In the genomic region with DNA sequence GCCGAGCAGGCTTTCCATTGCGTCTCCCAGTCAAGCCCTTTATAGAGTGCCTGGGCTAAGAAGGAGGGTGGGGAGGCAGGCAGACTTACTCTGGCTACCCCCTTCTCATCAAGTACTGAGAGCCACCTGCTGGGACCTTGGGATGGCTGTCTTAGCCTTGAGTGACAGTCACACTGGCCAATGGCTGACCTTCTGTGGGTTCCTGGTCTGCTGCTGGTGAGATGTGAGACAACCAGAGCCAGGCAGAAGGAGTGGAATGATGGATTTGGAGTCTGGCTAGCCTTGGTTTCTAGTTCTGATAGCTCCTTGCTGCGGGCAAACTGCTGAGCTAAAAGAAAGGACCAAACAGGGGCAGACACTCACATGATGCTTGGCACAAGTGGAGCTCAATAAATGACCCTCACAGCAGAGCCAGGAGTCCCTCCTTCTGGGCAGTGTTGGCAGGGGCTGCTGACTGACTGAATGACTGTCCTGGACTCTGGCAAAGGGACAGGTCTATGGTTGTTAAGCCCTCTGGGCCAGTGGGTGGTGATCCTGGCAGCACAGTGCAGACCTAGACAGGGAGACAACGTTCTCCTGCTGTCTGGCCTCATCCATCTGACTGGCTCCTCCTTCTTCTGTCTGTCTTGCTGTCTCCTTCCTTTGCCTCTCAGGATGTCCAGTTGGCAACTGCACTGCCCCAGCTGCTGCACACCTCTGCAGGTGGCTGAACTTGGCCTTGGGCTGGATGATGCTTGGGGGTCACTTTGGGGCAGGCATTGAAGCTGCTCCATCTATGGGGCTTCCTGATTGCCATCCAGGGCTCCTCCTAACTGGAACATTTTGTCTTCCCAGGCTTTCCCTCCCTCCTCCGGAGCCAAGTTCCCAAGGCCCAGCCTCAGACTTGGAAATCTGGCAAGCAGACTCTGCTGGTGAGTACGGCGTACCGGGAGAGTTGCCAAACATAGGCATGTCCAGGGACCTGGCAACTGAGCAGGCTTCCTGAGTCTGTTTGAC, we compare ENCODE assay signal across 11 mouse cellular contexts. TPM values are rescaled to one million over a fixed set of nuclear protein-coding genes. Genes with fewer than 3 reads are reported as not detected.
DNase-seq lines count a peak whose midpoint lies in the region; ATAC-seq and TF ChIP-seq lines count a peak whose summit lies in the region.
"Had no signal": no experiment of that assay in that cellular context is flagged by ENCODE, and none has a peak within 500 bp of the region (broad histone marks: within the 10 kb centered on the region; RNA-seq: fewer than 3 reads in every experiment).

No protein-coding gene starts in this region.

- peaks cover 8% of the 10 kb centered on the region for H3K27me3 ChIP-seq in kidney, embryonic 16.5 days (ENCODE audit: insufficient read depth, low read length)

- no peak overlapping the region for H3K4me2 ChIP-seq in kidney, embryonic 16.5 days (replicated peaks; ENCODE audit: low read depth, low read length)

- no peak overlapping the region for H3K27ac ChIP-seq in kidney, embryonic 16.5 days (ENCODE audit: low read length)
- H3K27ac ChIP-seq in cortical plate, adult 2 months (ENCODE audit: insufficient read depth, low read length) = peak overlapping the region; percentile 58; the same call in 1 of the 2 replicates
- H3K27ac ChIP-seq: liver, embryonic 14.5 days had no signal

- H3K36me3 ChIP-seq in kidney, embryonic 16.5 days (ENCODE audit: insufficient read depth, low read length) = no peaks in the 10 kb centered on the region
- H3K36me3 ChIP-seq: G1E had no signal

- peak; percentile 11 for DNase-seq in kidney, adult 11 months
- DNase-seq in adrenal gland, adult (ENCODE audit: inconsistent age in 2 of 2, low spot score in 1 of 2) = peak; percentile 80 to 82
- peak; percentile 18 to 26 for DNase-seq in kidney, postnatal 36 days
- DNase-seq in lung, postnatal 25 days (ENCODE audit: low spot score) = peak; percentile 27
- DNase-seq in thymus, postnatal 25 days = no peak

- no peak for TF ChIP-seq CTCF in cortical plate, adult 2 months (IDR thresholded peaks at IDR 0.05; ENCODE audit: extremely low read depth, insufficient read depth, low read length)

- TF ChIP-seq POLR2A in cortical plate, adult 2 months (IDR thresholded peaks at IDR 0.05; ENCODE audit: extremely low read depth, insufficient read depth, low read length) = no peak

- H3K9me3 ChIP-seq in kidney, embryonic 16.5 days (ENCODE audit: low read length) = no peaks in the 10 kb centered on the region

- no peak for ATAC-seq in kidney, embryonic 16.5 days (ENCODE audit: low FRiP score, low TSS enrichment)
- ATAC-seq in megakaryocyte-erythroid progenitor cell, adult 5-6 weeks (replicated peaks; ENCODE audit: low FRiP score, low TSS enrichment, poor library complexity, severe bottlenecking) = no peak

- H3K4me1 ChIP-seq in kidney, embryonic 16.5 days (ENCODE audit: insufficient read depth, low read length) = no peaks in the 10 kb centered on the region
- H3K4me1 ChIP-seq in cortical plate, adult 2 months (ENCODE audit: control insufficient read depth, insufficient read depth, low read length) = no peaks in the 10 kb centered on the region; the same call in 1 of the 2 replicates

- H3K4me3 ChIP-seq in kidney, embryonic 16.5 days (ENCODE audit: low read length) = no peak overlapping the region
- H3K4me3 ChIP-seq in cortical plate, adult 2 months (ENCODE audit: insufficient read depth, low read length) = no peak overlapping the region
- H3K4me3 ChIP-seq: erythroblast, embryonic 14.5 days had no signal

- H3K9ac ChIP-seq in kidney, embryonic 16.5 days (replicated peaks; ENCODE audit: low read length) = no peak overlapping the region
- H3K9ac ChIP-seq: liver, embryonic 14.5 days had no signal

- WGBS in kidney, embryonic 16.5 days = 72% methylated on average over 8 of the region's 8 CpGs

RNA-seq across cellular contexts. Expression of gene Trim29, which starts 21.1 kb away (rescaled TPM):
- polyA plus RNA-seq in kidney, embryonic 16.5 days (2015; fragmentation: Nextera tagmentation; extraction: Ambion mirVana) = 1.1 and 2.0 TPM in 2 replicates
- 0.17 and 0.19 TPM in 2 replicates for polyA plus RNA-seq in cortical plate, adult 2 months (2012; rRNA removed)
- not detected in 2 replicates for total RNA-seq in megakaryocyte-erythroid progenitor cell, adult 5-6 weeks (2014; fragmentation: Nextera tagmentation)
- total RNA-seq in megakaryocyte-erythroid progenitor cell, adult 5-6 weeks (2017) = not detected in 2 replicates
- total RNA-seq: G1E had no signal
- polyA plus RNA-seq: erythroblast, embryonic 14.5 days; G1E had no signal
